Mouse (Mus musculus) embryonic facial prominence, embryonic 15.5 days (tissue): ENCODE results near the gene Palld. TPM values are rescaled to one million over a fixed set of nuclear protein-coding genes. Genes with fewer than 3 reads are reported as not detected.
A peak's percentile ranks its signal among the peaks of the same experiment; 100 is the strongest.

Source experiments
- ATAC-seq: fragments of 200-750 bp; cut with Nextera tagmentation; 2 replicates; pipeline ENCODE4 v1.8.0; 2017; ENCODE audit warnings: low read depth, moderate TSS enrichment; ENCODE audit not compliant: insufficient number of reproducible peaks, low FRiP score, low TSS enrichment
- H3K27ac ChIP-seq: fragments of 300-500 bp; sonication (generic); replicated peaks from 2 replicates; pipeline ENCODE4 v1.5.1; 2015; ENCODE audit warnings: mild to moderate bottlenecking, inconsistent platforms
- H3K27me3 ChIP-seq: fragments of 300-500 bp; sonication (generic); 2 replicates; pipeline ENCODE4 v1.6.1; 2015; ENCODE audit warnings: inconsistent platforms
- H3K36me3 ChIP-seq: fragments of 300-500 bp; sonication (generic); 2 replicates; pipeline ENCODE4 v1.6.1; 2015; ENCODE audit warnings: mild to moderate bottlenecking, inconsistent platforms
- H3K4me1 ChIP-seq: fragments of 300-500 bp; sonication (generic); 2 replicates; pipeline ENCODE4 v1.6.1; 2015; ENCODE audit warnings: inconsistent platforms
- H3K4me2 ChIP-seq: fragments of 300-500 bp; sonication (generic); replicated peaks from 2 replicates; pipeline ENCODE4 v1.6.1; 2015; ENCODE audit warnings: mild to moderate bottlenecking, inconsistent platforms
- H3K4me3 ChIP-seq: fragments of 300-500 bp; sonication (generic); replicated peaks from 2 replicates; pipeline ENCODE4 v1.5.1; 2015; ENCODE audit warnings: mild to moderate bottlenecking, inconsistent platforms
- H3K9ac ChIP-seq: fragments of 300-500 bp; sonication (generic); 2 replicates; pipeline ENCODE4 v1.6.1; 2015; ENCODE audit warnings: inconsistent platforms
- H3K9me3 ChIP-seq: fragments of 300-500 bp; sonication (generic); replicated peaks from 2 replicates; pipeline ENCODE4 v1.6.1; 2016; ENCODE audit warnings: inconsistent platforms
- WGBS: fragments of 180-500 bp; shearing (Covaris S2); methylation state at CpG from one replicate; pipeline ENCODE4 v1.1.7; 2015; 5-methylcytosine and 5-hydroxymethylcytosine counted together
- polyA plus RNA-seq: library from polyadenylated mRNA; unstranded; fragments of >200 nt; fragmentation: Nextera tagmentation; extraction: Ambion mirVana; gene quantifications from 2 replicates; pipeline ENCODE4 v1.2.1, GENCODE M21; 2015

The Palld gene
- polyA plus RNA-seq, 1 experiment from 2014 or later = 141 TPM

GRCm38 (mm10) chr8:61774161-61774560 is 128.3 kb downstream of the Palld start:
- Histone ChIP-seq H3K27ac (no peak overlapping the region), H3K4me3 (no peak overlapping the region), H3K4me2 (no peak overlapping the region), H3K9me3 (no peaks in the 10 kb centered on the region), H3K27me3 (no peaks in the 10 kb centered on the region), H3K9ac (no peak overlapping the region), H3K36me3 (no peaks in the 10 kb centered on the region), H3K4me1 (peaks cover 28% of the 10 kb centered on the region)
- ATAC-seq = no peak
- WGBS = 87% methylated on average over 5 of the region's 5 CpGs

DNA sequence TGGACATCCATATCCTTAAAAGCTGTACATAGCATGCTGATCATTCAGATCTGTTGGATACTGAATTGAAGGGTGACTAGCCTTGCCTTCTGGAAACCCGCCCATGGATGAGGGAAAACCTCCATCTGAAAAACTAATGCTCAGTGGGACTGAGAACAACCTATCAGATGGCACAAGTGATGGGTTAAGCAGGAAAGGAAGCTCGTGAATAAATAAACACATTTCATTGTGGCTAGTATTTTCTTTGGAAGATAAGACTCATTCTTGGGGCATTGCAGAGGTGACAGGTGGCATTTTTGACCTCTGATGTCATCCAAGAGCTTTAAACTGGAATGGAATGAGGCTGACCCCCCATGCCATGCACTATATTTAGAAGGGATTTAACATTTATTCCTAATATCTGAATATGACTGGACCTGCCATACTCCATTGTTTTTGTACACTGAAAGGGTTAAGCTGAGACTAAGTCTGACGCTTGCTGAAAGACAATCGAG is 128.8 kb downstream of the Palld start:
- peaks cover 29% of the 10 kb centered on the region for H3K4me1 ChIP-seq
- H3K4me3 ChIP-seq = no peak overlapping the region
- no peaks in the 10 kb centered on the region for H3K27me3 ChIP-seq
- WGBS = 63% methylated on average over 4 of the region's 4 CpGs
- H3K27ac ChIP-seq = no peak overlapping the region
- H3K9ac ChIP-seq = no peak overlapping the region
- no peak for ATAC-seq
- H3K4me2 ChIP-seq = no peak overlapping the region
- H3K9me3 ChIP-seq = no peaks in the 10 kb centered on the region
- H3K36me3 ChIP-seq = no peaks in the 10 kb centered on the region

DNA sequence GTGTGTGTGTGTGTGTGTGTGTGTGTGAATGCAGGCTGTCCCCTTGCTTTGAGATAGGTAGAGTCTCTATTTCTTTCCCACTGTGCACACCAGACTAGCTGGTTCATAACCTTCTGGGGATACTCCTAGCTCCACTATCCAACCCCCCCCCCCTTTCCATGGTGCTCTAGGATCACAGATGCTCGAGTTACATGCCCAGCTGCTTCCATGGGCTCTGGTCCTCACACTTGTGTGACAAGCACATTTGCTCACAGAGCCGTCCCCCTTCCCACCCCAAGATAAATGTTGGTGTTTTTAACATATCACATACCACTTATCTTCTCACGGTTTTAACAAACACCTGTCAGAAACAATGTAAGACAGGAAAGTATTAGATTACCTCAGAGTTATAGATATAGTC is 131.2 kb downstream of the Palld start:
- Histone ChIP-seq H3K4me3 (no peak overlapping the region), H3K27ac (no peak overlapping the region), H3K4me2 (no peak overlapping the region), H3K9ac (no peak overlapping the region), H3K36me3 (no peaks in the 10 kb centered on the region), H3K27me3 (no peaks in the 10 kb centered on the region), H3K4me1 (peaks cover 26% of the 10 kb centered on the region), H3K9me3 (no peaks in the 10 kb centered on the region)
- no peak for ATAC-seq
- 64% methylated on average over 3 of the region's 3 CpGs for WGBS

- Histone ChIP-seq H3K4me2 (no peak overlapping the region), H3K9ac (no peak overlapping the region), H3K9me3 (no peaks in the 10 kb centered on the region), H3K27me3 (no peaks in the 10 kb centered on the region), H3K4me1 (peaks cover 18% of the 10 kb centered on the region), H3K4me3 (no peak overlapping the region), H3K36me3 (no peaks in the 10 kb centered on the region), H3K27ac (peak overlapping the region; percentile 84)
- peak; percentile 34; the same call in 1 of the 2 replicates for ATAC-seq
- 44% methylated on average over 5 of the region's 5 CpGs for WGBS
These were observed 133.1 kb downstream of the Palld start for GRCm38 (mm10) chr8:61769340-61769879.

- Histone ChIP-seq H3K9ac (peak overlapping the region; percentile 80), H3K27ac (peak overlapping the region; percentile 92), H3K4me3 (peak overlapping the region; percentile 63), H3K9me3 (no peaks in the 10 kb centered on the region), H3K36me3 (no peaks in the 10 kb centered on the region), H3K4me1 (peaks cover 30% of the 10 kb centered on the region), H3K27me3 (no peaks in the 10 kb centered on the region), H3K4me2 (peak overlapping the region; percentile 63)
- 8% methylated on average over 8 of the region's 8 CpGs for WGBS
- no peak for ATAC-seq
These were observed 142.3 kb downstream of the Palld start for GRCm38 (mm10) chr8:61760190-61760578.

- no peaks in the 10 kb centered on the region for H3K9me3 ChIP-seq
- under 1% methylated on average over 44 of the region's 44 CpGs for WGBS
- H3K27ac ChIP-seq = peak overlapping the region; percentile 92
- no peaks in the 10 kb centered on the region for H3K27me3 ChIP-seq
- peaks cover 30% of the 10 kb centered on the region for H3K4me1 ChIP-seq
- peak overlapping the region; percentile 63 for H3K4me2 ChIP-seq
- H3K4me3 ChIP-seq = peak overlapping the region; percentile 63
- H3K36me3 ChIP-seq = no peaks in the 10 kb centered on the region; the same call in 1 of the 2 replicates
- peak; percentile 79 for ATAC-seq
- peak overlapping the region; percentile 80 for H3K9ac ChIP-seq
These were observed 142.9 kb downstream of the Palld start for GRCm38 (mm10) chr8:61759327-61760189.

DNA sequence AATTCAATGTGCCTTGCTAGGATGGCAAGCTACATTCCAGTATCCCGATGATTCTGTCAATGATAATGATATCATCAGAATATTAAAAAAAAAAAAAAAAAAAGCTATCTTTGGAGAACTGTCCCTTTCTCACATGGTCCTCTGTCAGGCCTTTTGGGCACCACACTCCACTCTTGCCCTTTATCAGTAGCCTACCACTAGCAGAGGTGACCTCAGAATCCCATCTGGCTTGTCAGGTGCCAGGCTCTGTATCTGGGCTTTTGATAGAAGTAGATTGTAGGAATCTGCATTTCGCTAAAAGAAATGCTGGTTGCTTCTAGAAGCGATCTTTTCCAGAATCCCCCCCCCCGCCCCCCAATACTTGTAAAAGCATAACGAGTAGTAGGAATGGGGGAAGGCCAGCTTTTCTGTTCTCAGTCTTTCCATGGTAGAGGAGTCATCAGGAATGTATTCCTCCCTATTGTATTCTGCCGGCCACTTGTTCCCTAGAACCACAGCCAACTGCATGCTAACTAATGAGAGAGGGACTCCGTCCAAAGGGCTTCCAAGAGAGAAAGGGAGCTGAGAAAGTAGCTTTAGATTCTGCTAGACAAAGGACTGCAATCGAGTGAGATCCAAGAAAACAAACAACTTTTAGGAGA is 143.7 kb downstream of the Palld start:
- no peaks in the 10 kb centered on the region; the same call in 1 of the 2 replicates for H3K36me3 ChIP-seq
- peak overlapping the region; percentile 63 for H3K4me3 ChIP-seq
- 9% methylated on average over 8 of the region's 8 CpGs for WGBS
- peaks cover 30% of the 10 kb centered on the region for H3K4me1 ChIP-seq
- H3K9ac ChIP-seq = no peak overlapping the region
- peak overlapping the region; percentile 92 for H3K27ac ChIP-seq
- no peaks in the 10 kb centered on the region for H3K27me3 ChIP-seq
- H3K4me2 ChIP-seq = peak overlapping the region; percentile 63
- no peaks in the 10 kb centered on the region for H3K9me3 ChIP-seq
- ATAC-seq = no peak

GRCm38 (mm10) chr8:61756971-61757965 is 145.2 kb downstream of the Palld start:
- Histone ChIP-seq H3K27ac (peak overlapping the region; percentile 75), H3K9ac (no peak overlapping the region), H3K4me1 (peaks cover 30% of the 10 kb centered on the region), H3K36me3 (peaks cover 12% of the 10 kb centered on the region), H3K4me2 (peak overlapping the region; percentile 63), H3K9me3 (no peaks in the 10 kb centered on the region), H3K27me3 (no peaks in the 10 kb centered on the region), H3K4me3 (peak overlapping the region; percentile 63)
- 11% methylated on average over 18 of the region's 18 CpGs for WGBS
- peak; percentile 77 for ATAC-seq

DNA sequence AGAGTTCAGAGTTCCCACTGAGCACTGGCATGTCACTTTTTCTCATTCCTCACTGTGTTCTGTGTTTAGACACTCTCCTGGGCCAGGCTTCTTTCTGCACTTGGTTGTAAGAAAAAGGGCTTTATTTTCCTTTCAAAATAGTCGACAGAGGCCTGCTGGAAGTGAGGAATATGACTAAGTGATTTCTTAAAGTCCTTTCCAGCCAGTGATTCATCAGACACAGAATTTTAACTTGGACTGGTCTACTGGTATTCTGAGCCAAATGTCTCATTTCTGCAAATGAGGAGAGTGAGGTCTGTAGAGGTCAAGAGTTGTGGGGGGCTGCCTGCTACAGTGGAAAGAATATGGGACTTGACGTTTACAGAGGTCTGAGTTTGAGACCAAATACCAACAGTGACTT is 147.3 kb downstream of the Palld start:
- no peak for ATAC-seq
- H3K4me1 ChIP-seq = peaks cover 28% of the 10 kb centered on the region
- WGBS = 73% methylated on average over 2 of the region's 2 CpGs
- H3K4me2 ChIP-seq = no peak overlapping the region
- peaks cover 19% of the 10 kb centered on the region for H3K36me3 ChIP-seq
- no peak overlapping the region for H3K4me3 ChIP-seq
- H3K27ac ChIP-seq = no peak overlapping the region
- H3K9me3 ChIP-seq = no peaks in the 10 kb centered on the region
- no peak overlapping the region for H3K9ac ChIP-seq
- H3K27me3 ChIP-seq = no peaks in the 10 kb centered on the region

GRCm38 (mm10) chr8:61747070-61747469 is 155.4 kb downstream of the Palld start:
- H3K4me2 ChIP-seq = no peak overlapping the region
- H3K9me3 ChIP-seq = no peaks in the 10 kb centered on the region
- ATAC-seq = no peak
- WGBS = 89% methylated on average over 5 of the region's 5 CpGs
- H3K27ac ChIP-seq = no peak overlapping the region
- no peak overlapping the region for H3K4me3 ChIP-seq
- no peak overlapping the region for H3K9ac ChIP-seq
- H3K36me3 ChIP-seq = peaks cover 9% of the 10 kb centered on the region; the same call in 1 of the 2 replicates
- peaks cover 25% of the 10 kb centered on the region for H3K4me1 ChIP-seq
- no peaks in the 10 kb centered on the region for H3K27me3 ChIP-seq
